In genomic region chrX:99463962-99464361, GRCm38 (mm10) we compare ENCODE assay signal across 9 mouse cellular contexts. TPM values are rescaled to one million over a fixed set of nuclear protein-coding genes. Genes with fewer than 3 reads are reported as not detected.
DNase-seq lines count a peak whose midpoint lies in the region; ATAC-seq and TF ChIP-seq lines count a peak whose summit lies in the region.
"Had no signal": no experiment of that assay in that cellular context is flagged by ENCODE, and none has a peak within 500 bp of the region (broad histone marks: within the 10 kb centered on the region; RNA-seq: fewer than 3 reads in every experiment).

No protein-coding gene starts in this region.

- no peak overlapping the region for H3K4me3 ChIP-seq in intestine, embryonic 14.5 days (ENCODE audit: low read depth, low read length)
- no peak overlapping the region for H3K4me3 ChIP-seq in lung, postnatal 0 days (ENCODE audit: low read depth, low read length)
- H3K4me3 ChIP-seq: limb, embryonic 15.5 days had no signal

- H3K4me2 ChIP-seq in intestine, embryonic 14.5 days (ENCODE audit: low read length): no peak overlapping the region
- no peak overlapping the region for H3K4me2 ChIP-seq in lung, postnatal 0 days (replicated peaks; ENCODE audit: low read depth, low read length)
- H3K4me2 ChIP-seq: limb, embryonic 15.5 days had no signal

- peak; percentile 68 for TF ChIP-seq CTCF in lung, postnatal 0 days (IDR thresholded peaks at IDR 0.05)

- H3K27me3 ChIP-seq in intestine, embryonic 14.5 days (replicated peaks; ENCODE audit: control insufficient read depth, insufficient read depth, low read length): no peaks in the 10 kb centered on the region
- no peaks in the 10 kb centered on the region for H3K27me3 ChIP-seq in lung, postnatal 0 days (replicated peaks; ENCODE audit: insufficient read depth, low read length)

- 0 out of 2 replicates have a peak, but pooled peaks cover 7% of the 10 kb centered on the region for H3K4me1 ChIP-seq in intestine, embryonic 14.5 days (replicated peaks; ENCODE audit: control insufficient read depth, insufficient read depth, low read length)
- no peaks in the 10 kb centered on the region for H3K4me1 ChIP-seq in lung, postnatal 0 days (ENCODE audit: insufficient read depth, low read depth, low read length)

- H3K9me3 ChIP-seq in intestine, embryonic 14.5 days (ENCODE audit: control insufficient read depth, low read length): no peaks in the 10 kb centered on the region
- no peaks in the 10 kb centered on the region for H3K9me3 ChIP-seq in lung, postnatal 0 days (ENCODE audit: low read length)
- H3K9me3 ChIP-seq: limb, embryonic 15.5 days had no signal

- H3K36me3 ChIP-seq in intestine, embryonic 14.5 days (ENCODE audit: control insufficient read depth, insufficient read depth, low read length): peaks cover 36% of the 10 kb centered on the region
- H3K36me3 ChIP-seq in lung, postnatal 0 days (ENCODE audit: insufficient read depth, low read length): no peaks in the 10 kb centered on the region

- H3K9ac ChIP-seq in intestine, embryonic 14.5 days (ENCODE audit: low read length): no peak overlapping the region
- H3K9ac ChIP-seq in lung, postnatal 0 days (replicated peaks; ENCODE audit: low read depth): no peak overlapping the region
- H3K9ac ChIP-seq: limb, embryonic 15.5 days had no signal

- 0 out of 2 replicates have a peak, but pooled peaks have one; percentile 56 for ATAC-seq in common myeloid progenitor, adult 5-6 weeks (replicated peaks; ENCODE audit: low read depth, poor library complexity, severe bottlenecking)
- peak; percentile 75 for ATAC-seq in intestine, embryonic 14.5 days (replicated peaks; ENCODE audit: low FRiP score, low TSS enrichment, low read depth)
- ATAC-seq in lung, postnatal 0 days: peak; percentile 74
- ATAC-seq in inflammation-experienced regulatory T-cells, adult 6 months: no peak

- no peak overlapping the region for H3K27ac ChIP-seq in intestine, embryonic 14.5 days (ENCODE audit: low read depth)
- H3K27ac ChIP-seq in lung, postnatal 0 days (ENCODE audit: low read length): no peak overlapping the region
- H3K27ac ChIP-seq: limb, embryonic 15.5 days had no signal

- 48% methylated on average over 6 of the region's 6 CpGs for WGBS in intestine, embryonic 14.5 days
- WGBS in lung, postnatal 0 days: 53% methylated on average over 6 of the region's 6 CpGs

- no peak for TF ChIP-seq EP300 in lung, postnatal 0 days (IDR thresholded peaks at IDR 0.05)

- DNase-seq in ovary, adult 18-20 months (ENCODE audit: low spot score): peak; percentile 53
- DNase-seq in ovary, postnatal 10 days (ENCODE audit: low spot score): no peak
- DNase-seq in intestine, embryonic 14.5 days (ENCODE audit: low spot score): peak; percentile 51
- peak; percentile 55 for DNase-seq in lung, postnatal 0 days (ENCODE audit: low spot score)
- peak; percentile 69 for DNase-seq in testis, postnatal 14 days (ENCODE audit: low spot score)
- no peak for DNase-seq in thymus, postnatal 10 days (ENCODE audit: low spot score in 2 of 2)

RNA-seq across cellular contexts. Expression of gene Pja1, which starts 7.1 kb away (rescaled TPM):
- 34.7 and 43.5 TPM in 2 replicates for total RNA-seq in common myeloid progenitor, adult 5-6 weeks (2017)
- 143 and 161 TPM in 2 replicates for polyA plus RNA-seq in intestine, embryonic 14.5 days (2014; fragmentation: Nextera tagmentation; extraction: Ambion mirVana)
- 71.4 and 79.6 TPM in 2 replicates for polyA plus RNA-seq in lung, postnatal 0 days (2015; fragmentation: Nextera tagmentation; extraction: Ambion mirVana)
- 10 to 100 TPM; 48.3 to 59.8 (median 54.2) TPM for polyA plus RNA-seq in inflammation-experienced regulatory T-cells, adult 6 months (2017; shearing (Covaris generic))

Comparison
In these comparisons a context has a peak if more than half of its experiments do, and no peak if none do; other contexts are left out.
1. DNase-seq: peak in ovary, adult 18-20 months (single experiment), intestine, embryonic 14.5 days (single experiment), lung, postnatal 0 days (single experiment) and testis, postnatal 14 days (single experiment); none in ovary, postnatal 10 days (single experiment) and thymus, postnatal 10 days (0 of 2).